Mouse (Mus musculus) fibroblast of lung, adult 2 months (primary cell): ENCODE results near the gene Ankrd2.
A peak's percentile ranks its signal among the peaks of the same experiment; 100 is the strongest.

Experiments
- DNase-seq: peaks from one replicate; pipeline ENCODE4 v3.0.0-alpha.2; 2011; ENCODE audit warnings: low read depth

Gene Ankrd2

DNA sequence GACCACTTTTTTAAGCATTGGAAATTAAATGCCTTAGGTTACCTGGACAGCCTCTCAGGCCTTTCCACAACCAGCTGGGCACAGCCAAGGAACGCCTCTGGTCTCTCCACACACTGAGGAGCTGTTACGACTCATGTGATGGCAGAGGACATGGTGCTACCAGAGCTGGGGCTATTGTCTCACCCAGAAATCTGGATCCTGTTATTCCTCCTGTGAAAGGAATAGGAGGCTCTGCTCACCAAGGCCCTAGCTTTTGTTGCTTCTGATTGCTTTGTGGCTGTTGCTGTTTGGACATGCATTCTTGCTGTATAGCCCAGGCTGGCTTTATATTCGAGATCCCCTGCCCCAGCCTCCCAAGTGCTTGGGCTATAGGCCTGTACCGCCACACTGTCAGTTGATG, 19.5 kb upstream of the Ankrd2 start:
- DNase-seq = no peak

DNA sequence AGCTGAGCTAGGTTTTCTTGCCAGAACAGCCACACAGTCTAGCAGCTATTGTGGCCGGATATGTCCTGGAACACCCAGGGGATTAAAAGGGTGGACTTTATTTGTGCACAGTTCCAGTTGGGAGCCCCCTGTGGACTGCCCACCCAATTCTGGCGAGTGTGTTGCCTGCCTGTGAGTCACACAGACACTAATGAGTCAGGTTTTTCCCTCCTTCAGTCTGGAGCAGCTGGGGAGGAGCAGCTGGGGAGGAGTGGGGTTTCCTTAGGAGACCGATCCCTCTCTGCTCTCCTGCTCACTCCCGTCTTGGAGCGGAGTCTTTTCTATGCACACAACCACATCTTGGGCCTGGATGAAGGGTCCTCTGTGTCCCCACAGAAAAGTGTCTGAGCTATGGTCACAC, 19.0 kb upstream of the Ankrd2 start:
- peak; percentile 68 for DNase-seq

DNA sequence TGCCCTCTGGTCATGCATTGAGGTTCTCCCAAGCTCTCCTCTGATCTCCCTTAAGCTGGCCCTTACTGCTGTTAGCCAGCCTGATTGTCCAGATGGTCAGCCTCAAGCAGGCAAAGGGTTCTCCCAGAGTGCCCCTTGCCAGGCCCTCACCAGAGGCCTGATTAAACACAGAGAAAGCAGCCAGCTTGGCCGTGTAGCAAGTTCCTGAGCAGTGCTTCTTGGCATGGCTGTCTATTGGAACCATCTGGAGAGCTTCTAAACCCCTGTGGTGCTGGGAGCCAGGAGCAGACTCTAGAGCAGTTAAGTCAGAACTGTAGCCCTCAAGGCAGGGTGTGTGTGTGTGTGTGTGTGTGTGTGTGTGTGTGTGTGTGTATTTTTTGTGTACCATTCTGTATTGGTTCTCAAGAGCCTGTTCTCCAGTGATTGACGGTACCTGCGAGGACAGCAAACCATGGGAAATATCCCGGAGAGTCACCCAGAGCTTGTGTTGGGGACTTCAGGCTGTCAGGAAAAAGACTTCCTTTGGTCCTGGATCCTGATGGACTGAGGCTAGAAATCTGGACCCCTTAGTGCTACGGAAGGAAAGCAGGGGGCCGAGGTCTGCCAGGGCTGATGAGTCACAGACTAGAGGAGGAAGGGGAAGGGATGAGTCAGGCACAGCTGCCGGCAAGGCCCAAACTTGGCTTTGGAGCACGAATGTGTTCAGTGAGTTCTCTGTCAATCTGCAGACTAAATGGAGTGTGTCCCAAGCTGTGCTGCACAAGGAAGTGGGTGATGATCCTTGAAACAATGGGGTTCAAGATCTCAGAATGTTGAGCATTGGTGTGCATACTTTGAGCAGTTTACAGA, 18.2 kb upstream of the Ankrd2 start:
- peak; percentile 90 for DNase-seq

DNA sequence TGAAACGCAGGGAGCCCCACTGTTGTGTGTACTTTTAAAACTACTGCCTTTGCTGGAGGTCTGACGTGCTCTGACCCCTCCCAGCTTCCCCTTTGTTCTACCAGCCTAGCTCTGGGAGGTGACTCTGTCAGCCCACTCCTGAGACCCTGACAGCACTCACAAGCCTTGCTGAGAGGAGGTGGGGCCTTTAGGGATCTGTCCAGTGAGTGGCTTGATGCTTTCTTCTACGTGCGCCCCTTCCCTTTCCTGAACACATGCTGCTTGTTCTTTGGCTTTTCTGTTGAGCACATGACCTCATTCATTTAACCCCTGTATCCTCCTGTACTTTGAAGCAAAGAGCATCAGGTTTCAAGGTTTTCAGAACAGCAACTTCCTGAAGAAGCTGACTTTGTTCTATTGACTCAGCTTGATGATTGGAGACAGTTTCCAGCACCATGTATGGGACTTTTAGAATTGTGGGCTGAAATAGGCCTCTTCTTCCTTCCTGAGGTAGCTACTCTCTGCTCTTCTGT, 16.7 kb upstream of the Ankrd2 start:
- DNase-seq = no peak

DNA sequence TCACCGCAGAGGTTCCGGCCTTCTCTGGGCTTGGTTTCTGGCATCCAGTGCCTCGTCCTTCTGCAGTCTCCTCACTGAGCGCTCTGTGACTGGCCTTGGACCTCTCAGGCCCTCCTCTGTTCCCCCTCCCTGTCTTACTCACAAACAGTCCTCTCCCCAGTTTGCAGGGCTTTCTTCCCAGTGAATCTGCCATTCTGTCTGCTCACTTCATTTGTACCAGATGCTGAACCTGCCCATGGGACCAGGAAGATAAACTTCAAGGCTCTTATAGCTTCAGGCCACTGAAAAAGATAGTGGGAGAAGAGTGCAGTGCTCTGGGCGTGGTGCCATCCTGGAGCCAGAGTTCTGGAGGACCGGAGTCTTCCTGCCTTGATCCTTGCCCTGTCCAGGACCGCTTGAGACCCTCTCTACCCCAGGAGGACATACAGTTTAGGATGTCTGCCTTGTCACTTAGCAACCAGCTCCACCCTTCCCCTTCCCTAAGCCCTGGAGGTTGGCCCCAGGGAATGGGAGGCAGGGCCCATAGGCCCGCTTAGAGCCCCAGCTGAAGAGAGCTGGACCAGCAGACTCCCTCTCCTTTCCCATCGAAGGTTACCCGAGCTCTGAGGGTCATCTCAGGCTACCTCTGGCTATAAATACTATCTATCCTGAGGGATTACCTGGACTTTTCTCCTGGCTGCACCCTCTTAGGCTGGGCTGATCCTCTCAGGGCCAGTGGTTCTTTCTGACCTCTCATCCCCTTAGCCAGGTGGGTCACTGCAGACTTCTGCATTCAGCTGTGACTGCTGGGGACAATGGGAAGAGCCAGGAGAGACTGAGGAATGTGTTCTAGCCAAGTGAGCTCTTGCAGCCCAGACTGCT, 13.9 kb upstream of the Ankrd2 start:
- no peak for DNase-seq

DNA sequence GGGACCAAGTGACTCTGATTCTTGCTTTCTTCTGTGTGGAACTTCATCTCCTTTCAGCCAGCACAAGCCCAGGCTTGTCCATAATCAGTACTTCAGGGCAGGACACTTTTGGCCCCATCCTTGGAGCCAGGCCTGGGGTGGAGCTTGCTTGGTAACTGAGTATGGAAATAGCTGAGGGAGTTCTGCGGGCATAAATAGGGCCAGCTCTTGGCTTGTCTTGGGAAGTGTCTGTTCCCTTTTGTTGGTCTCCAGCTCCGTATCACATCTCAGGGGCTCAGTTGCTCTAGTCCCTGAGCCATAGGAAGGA, 13.3 kb upstream of the Ankrd2 start:
- no peak for DNase-seq

DNA sequence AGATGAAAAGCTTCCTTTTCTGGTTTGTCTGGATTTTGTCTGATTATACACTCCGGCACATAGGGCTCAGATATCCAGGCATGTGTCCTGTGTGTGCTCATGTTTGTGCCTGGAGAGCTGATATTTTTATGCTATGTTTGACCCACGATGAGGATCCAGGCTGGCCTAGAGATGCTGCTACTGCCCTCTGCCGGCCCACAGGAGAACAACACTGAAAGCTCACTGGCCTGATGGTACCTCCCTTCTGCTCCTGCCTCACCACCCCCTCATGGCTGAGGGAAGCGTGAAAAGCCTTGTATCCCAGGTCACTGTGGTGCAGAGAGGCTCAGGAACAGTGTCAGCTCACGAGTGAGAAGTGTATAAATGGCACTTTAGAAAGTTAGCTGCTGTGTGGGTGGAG, 9.6 kb upstream of the Ankrd2 start:
- DNase-seq = no peak

DNA sequence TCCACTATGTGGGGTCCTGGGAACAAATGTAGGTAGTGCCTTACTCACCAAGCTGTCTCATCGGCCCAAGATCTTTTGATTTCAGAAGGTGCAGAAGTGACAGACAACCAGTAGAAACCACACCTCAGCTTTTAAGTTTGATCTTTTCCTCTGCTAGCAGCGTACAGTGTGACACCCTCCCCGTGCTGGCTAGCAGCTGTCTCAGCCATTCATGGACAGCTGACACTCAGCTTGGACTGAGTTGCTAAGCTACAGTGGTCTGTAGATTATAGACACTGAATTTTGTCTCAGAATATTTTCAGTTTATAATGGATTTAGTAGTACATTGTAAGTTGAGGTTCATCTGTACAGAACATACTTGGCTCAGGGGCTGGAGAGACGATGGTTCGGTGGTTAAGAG, 4.7 kb upstream of the Ankrd2 start:
- no peak for DNase-seq

DNA sequence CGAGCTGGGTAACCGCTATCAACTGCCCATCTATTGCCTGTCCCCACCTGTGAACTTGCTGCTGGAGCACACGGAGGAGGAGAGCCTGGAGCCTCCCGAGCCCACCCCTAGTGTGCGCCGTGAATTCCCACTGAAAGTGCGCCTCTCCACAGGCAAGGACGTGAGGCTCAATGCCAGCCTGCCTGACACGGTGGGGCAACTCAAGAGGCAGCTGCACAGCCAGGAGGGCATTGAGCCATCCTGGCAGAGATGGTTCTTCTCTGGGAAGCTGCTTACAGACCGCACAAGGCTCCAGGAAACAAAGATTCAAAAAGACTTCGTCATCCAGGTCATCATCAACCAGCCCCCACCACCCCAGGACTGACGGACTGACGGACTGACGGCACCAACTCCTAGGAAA, 2.2 kb upstream of the Ankrd2 start:
- DNase-seq = no peak

DNA sequence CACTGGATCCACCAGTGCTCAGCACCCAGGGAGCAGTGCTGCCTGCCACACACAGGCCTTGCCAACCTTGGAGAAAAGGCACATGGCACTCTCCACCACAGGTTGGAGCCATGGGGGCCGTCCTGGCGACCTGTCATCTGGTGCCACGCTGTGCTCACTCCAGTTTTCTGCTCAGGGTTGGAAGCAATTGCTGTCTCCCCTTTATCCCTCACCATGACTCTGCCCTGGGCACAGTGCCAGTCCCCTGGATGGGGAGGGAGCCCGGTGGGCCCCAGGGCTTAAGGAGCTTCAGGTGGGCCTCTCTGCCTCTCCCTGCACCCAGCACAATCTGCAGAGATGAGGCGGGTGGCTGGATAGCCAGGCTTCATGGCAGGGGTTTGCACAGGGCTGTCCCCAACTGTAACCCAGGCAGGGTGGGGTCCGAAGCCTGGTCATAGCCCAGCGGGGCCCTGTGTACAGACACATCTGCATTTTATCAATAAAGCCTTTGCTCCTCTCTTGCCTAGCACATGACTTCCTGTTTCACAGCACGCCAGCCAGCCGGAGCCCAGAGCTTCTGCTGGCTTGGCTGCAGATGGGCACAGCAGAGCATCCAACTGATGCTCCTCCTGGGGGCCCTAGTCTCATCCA, 1.5 kb upstream of the Ankrd2 start:
- DNase-seq = no peak

DNA sequence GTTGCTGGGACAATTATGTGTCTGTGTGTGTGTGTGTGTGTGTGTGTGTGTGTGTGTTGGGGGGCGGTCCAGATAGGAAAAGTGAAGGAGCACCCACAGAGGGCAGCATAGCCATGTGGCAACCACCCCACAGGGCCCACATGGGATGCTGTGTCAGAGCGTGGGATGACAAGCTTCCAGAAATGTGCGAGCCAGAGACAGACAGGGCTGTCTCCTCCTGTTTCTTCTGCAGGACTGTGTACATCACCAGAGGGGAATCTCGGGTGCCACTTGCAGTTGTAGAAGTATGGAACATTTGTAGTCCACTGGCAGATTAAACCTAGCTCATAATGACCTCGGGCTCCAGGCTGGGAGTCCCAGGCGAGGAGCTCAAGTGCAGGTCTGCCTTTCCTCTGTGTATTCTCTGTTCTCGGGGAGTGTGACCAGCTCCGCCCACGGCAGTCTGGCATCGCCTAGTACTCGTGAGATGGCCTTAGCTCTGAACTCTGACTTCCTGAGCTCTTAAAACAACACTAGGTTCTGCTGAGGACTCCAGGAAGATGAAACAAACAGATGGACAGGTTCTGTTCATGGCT, 832 bp upstream of the Ankrd2 start:
- DNase-seq = no peak

DNA sequence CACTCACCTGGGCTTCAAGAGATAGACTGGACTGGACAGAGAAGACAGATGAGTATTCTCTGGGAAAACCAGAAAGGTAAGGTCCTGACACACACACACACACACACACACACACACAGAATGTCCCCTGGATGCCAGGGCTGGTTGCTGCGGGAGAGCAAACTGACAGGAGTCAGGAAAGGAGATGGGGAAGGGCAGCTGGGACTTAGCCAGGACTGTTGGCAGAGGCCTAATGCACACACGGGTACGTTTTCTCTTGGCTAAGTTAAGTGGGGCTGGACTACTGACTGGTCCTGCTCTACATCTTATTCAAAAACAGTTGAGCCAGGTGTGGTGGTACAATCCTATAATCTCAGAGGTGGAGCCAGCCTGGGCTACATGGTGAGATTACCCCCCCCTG, 557 bp downstream of the Ankrd2 start:
- no peak for DNase-seq

DNA sequence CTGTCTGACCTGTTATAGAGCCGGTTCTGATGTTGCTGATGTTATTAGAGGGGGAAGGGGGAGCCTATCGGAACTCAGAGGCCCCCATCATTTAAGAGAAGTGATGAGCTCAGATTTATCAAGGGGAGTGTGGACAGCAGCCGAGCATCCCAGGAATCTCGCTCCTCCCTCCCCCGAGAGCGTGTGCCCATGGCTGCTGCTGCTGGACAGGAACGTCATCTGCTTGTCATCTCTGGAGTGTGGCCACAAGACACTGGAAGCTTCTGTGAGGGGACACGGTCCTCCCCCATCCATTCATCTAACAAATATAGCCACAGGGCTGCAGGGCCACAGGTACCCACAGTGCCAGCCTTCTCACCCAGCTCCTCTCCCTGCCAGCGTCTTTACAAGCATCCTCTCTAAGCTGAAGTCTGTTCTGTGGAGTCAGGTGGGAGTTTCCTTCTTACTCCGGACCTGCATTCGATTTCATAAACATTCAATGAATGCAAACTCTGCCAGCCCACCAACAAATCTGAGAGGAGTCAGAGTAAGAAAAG, 1.4 kb downstream of the Ankrd2 start:
- no peak for DNase-seq

DNA sequence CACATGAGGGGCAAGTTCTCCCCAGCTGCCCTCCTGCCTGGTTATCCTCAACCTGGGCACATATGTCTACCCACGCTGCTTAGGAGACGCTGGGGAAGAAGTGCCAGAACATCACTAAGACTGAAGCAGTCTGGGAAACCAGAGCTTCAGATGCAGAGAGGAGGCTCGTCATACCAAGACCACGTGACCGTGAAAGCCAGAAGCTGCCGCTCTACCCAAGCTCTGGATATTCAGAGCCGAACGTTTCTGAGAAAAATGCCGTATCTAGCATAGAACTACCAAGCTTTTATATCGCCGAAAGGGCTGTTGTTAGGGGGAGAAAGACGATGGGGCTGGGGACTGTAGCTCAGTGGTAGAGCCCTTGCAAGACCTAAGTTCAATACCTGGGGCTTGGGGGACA, 2.5 kb downstream of the Ankrd2 start:
- no peak for DNase-seq

DNA sequence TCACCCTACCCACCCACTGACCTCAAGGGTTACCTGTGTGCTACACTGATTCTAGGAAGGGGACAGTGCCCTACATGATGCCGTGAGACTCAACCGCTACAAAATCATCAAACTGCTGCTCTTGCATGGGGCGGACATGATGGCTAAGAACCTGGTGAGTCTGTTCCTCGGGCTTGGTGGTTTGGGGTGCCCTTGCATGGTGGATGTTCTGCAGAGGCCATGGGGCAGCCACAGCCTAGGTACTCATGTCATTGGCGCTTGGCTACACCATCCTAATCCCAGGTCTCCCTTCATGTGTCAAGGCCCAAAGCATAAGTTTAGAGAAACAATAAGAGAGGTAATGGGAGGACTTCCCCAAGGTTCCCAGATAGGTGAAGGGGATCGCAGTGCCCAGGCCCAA, 8.2 kb downstream of the Ankrd2 start:
- DNase-seq = no peak

DNA sequence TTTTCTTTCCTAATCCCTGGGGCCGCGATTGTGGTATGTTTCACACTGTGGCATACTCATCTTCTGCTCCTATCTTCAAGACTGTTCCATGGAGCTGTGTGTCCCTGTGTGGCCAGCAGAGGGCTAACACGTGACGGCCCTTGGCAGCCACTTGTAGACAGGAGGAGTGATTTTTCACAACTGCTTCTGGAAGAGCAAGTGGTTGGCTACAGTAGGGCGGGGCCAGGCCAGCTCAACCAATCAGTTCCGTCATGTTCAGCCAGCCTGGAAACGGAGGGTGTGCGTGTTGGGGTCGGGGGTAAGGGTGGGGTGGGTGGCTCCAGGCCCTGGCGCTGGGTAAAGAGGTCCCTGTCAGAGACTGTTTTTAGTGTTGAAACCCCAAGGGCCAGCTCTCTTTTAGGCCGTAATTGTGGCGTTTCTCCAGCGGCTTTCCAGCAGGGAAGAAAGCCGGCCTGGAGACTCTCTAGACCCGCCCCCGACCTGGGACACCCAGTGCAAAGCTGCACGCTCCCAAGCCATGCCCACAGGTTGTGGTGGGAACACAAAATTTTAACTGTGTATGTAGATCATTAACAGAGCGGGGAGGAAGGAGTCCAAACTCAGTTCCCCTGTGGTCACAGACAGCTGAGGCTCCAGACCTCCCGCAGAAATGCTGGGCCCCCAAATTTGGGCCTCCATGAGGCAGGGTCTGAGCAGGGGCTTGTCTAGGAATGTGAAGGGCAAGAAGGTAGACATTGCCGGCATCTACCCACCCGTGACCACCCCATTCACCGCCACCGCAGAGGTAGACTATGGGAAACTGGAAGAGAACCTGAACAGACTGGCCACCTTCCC, 9.7 kb downstream of the Ankrd2 start, which contains the start of gene Hoga1:
Gene Hoga1 (plus strand): TSS at position 342 of the 834 bp plus-strand sequence.
- DNase-seq = peak; percentile 62

DNA sequence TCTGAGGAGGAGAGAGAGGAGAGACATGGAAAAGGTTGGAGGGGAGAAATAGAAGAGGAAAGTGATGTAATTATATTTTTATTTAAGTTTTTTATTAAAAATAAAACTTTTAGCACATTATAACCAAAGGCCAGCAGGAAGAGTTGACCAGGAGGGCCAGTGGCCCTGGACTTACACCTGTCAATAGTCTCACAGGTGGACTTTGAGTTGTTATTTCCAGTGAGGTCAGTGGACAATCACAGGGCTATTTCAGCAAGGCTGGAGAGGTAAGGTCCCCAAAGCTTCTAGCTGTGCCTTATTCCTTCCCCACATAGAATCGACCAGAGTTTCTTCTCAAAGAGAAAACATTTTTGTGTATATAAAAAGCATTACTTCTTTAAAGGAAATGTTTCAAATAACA, 14.5 kb downstream of the Ankrd2 start:
- no peak for DNase-seq

DNA sequence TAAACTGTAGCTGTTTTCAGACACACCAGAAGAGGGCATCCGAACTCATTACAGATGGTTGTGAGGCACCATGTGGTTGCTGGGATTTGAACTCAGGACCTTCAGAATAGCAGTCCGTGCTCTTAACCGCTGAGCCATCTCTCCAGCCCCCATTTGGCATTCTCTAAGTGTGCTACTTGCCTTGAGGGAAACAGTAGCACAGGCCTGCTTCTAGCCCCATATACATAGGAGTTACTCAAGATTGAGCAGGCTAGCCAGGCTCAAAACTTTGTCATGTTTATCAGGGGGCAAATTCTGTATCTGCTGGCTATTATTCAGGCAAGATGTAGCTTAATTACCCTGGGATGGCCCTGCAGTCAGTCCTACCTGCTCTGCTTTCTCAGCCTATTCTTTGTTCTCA, 15.6 kb downstream of the Ankrd2 start:
- DNase-seq = no peak

DNA sequence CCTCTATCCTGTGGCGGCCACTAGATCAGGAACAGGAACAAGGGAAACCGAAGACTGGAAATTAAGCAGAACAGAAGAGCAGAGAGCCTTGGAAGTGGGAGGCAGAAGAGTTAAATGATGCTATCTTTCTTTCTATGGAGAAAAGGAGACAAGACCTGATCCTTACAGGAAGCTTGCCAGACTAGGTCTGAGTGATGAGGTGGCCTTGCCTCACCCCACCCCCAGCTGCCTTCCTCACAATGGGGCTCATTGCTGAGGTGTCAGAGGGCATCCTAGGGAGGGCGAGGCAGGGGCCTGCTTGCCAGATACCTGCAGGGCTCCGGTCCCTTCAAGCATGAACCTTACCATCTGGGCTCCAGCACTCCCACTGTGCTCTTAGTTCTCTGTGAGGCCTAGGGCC, 16.1 kb downstream of the Ankrd2 start, which contains the start of gene 4933411K16Rik:
Gene 4933411K16Rik (plus strand): TSS at position 301 of the 400 bp plus-strand sequence.
- no peak for DNase-seq

DNA sequence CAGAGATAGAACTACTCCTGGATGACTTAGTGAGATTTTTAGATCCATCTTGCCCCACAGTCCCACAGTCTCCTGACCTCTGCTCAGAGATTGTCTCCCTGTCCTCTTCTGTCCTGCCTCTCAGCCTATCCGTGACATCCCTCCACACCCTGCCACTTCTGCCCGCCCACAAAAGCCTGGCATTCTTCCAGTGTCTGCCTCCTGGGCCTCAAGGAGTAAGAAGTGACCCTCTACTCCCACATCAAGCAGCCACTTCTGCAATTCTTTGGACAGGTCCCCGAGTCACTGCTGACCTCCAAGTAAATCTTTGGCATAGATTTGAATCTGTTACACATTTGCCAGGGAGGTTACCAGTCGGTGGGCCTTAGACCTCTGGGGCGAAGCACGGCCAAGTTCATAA, 18.5 kb downstream of the Ankrd2 start:
- DNase-seq = no peak

DNA sequence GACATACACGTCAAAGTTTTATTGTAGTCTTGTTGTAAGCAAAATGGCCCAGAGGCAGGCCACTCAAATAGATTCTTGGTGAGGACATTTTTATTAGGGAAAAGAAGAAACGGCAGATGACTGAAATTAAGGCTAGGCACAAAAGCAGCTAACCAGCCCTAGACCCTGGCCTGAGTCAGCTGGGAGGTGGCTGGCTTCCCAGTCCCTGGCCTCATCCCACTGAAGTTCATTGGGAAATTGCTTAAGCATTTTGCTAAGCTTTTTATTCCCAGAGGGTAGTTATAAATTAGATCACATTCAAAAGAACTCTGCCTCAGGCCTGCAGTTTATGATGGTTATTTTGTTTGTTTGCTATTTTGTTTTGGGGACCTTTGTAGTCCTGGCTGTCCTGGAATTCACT, 20.1 kb downstream of the Ankrd2 start:
- DNase-seq = peak; percentile 58
